Mouse (Mus musculus): ENCODE measurements around the gene Proser1.

DNA sequence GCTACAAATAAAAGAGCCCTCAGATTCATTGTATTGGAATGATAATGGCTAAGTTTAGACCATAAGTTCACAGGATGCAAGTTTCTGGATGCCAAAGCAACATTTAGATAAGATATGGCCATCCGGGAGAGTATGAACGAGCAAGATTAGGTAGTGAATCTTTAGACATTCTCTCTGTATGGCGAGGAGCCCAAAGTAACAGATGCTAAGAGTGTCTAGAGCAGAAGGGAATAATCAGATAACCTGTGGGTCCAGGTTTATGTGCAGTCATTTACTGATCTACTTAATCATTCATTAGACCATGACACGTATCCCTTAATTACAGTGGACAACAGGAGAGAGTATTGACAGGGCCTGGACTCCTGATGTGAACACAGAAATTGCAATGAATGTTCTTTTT is 39.9 kb upstream of the Proser1 start:
- TF ChIP-seq CTCF (IDR thresholded peaks at IDR 0.05; ENCODE audit: insufficient read depth, low read depth, low read length) (no peak), POLR2A (IDR thresholded peaks at IDR 0.05; ENCODE audit: insufficient read depth, low read depth, low read length) (no peak)
